Mouse (Mus musculus): ENCODE data around the gene Gm47959. TPM values are rescaled to one million over a fixed set of nuclear protein-coding genes. Genes with fewer than 3 reads are reported as not detected.

The Gm47959 gene
- polyA plus RNA-seq, 1 experiment from 2014 or later = not detected

DNA sequence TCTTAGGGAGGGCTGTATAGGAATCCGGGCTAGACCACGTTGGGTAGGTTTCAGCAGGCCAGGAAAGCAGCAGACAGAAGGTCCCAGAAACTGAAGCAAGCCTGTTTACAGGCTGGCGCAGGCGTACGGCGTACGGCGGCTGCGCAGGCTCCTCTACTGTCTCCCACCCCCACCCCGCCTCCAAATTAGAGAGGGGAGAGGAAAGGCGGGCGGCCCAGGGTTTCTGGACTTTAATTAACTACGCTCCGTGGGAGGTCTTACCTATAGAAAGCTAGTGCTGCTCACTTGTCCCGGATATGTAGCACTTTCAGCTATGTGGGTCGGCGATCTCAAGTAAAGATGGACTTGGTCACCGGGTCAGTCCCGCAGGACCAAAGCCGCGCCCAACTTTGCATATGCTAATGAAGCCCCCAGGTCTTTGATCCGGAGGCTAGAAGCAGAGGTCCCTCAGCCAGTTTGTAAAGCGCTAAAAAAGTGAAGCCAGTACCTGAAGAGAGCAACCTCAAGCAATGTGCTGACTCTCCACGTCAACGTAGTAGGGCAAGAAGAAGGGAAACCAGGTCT lies 37.8 kb downstream of the Gm47959 start, which contains the start of gene Slc19a3:
Slc19a3 (minus strand) TSS at position 340 of the 564 bp plus-strand sequence.
- H3K27ac ChIP-seq (ENCODE audit: low read depth) = no peak within 1 kb of the TSS

DNA sequence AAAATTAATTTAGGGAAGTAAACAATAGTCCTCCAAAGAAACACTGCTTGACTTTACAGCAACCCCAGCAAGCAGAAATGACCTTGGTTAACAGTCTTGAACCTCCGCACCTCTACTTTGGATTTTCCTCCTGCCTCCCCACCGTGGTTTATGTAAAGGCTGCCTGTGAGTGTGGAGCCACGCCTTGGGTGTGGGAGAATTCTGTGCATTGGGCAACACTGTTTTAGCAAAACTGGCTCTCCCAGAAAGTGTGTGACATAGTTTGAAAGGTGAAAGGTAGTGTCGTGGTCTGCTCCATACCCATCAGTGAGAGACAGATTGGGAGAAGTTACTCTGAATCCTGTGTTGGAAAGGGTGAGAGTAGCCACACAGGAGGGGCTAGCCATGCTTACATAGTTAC lies 38.7 kb downstream of the Gm47959 start:
- no peak overlapping the region for H3K4me3 ChIP-seq (ENCODE audit: low read depth, low read length)
- no peak overlapping the region for H3K9ac ChIP-seq (ENCODE audit: low read length)
- WGBS = 72% methylated on average over 4 of the region's 4 CpGs
- no peaks in the 10 kb centered on the region for H3K36me3 ChIP-seq (ENCODE audit: control insufficient read depth, insufficient read depth, low read length)
- no peaks in the 10 kb centered on the region for H3K9me3 ChIP-seq (ENCODE audit: control insufficient read depth, low read length)
- DNase-seq (ENCODE audit: low spot score) (peak; percentile 56), ATAC-seq (replicated peaks; ENCODE audit: low FRiP score, low TSS enrichment, low read depth) (0 out of 2 replicates have a peak, but pooled peaks have one; percentile 18)
- H3K27ac ChIP-seq (ENCODE audit: low read depth) = no peak overlapping the region
- no peak overlapping the region for H3K4me2 ChIP-seq (ENCODE audit: low read length)
- no peaks in the 10 kb centered on the region for H3K27me3 ChIP-seq (replicated peaks; ENCODE audit: control insufficient read depth, insufficient read depth, low read length)
- H3K4me1 ChIP-seq (replicated peaks; ENCODE audit: control insufficient read depth, insufficient read depth, low read length) = no peaks in the 10 kb centered on the region

More for the DNA sequence above, 37.8 kb downstream of the Gm47959 start, which contains the start of gene Slc19a3:
- no peaks in the 10 kb centered on the region for H3K9me3 ChIP-seq (ENCODE audit: control insufficient read depth, low read length)
- H3K27me3 ChIP-seq (replicated peaks; ENCODE audit: control insufficient read depth, insufficient read depth, low read length) = no peaks in the 10 kb centered on the region
- no peaks in the 10 kb centered on the region for H3K36me3 ChIP-seq (ENCODE audit: control insufficient read depth, insufficient read depth, low read length)
- 1% methylated on average over 25 of the region's 25 CpGs for WGBS
- H3K4me3 ChIP-seq (ENCODE audit: low read depth, low read length) = peak within 1 kb of the TSS; percentile 52
- peak; percentile 69; the same call in 1 of the 2 replicates for ATAC-seq (replicated peaks; ENCODE audit: low FRiP score, low TSS enrichment, low read depth)
- H3K4me1 ChIP-seq (replicated peaks; ENCODE audit: control insufficient read depth, insufficient read depth, low read length) = no peaks in the 10 kb centered on the region
- DNase-seq (ENCODE audit: low spot score) = peak; percentile 70
- H3K9ac ChIP-seq (ENCODE audit: low read length) = peak within 1 kb of the TSS; percentile 50
- H3K4me2 ChIP-seq (ENCODE audit: low read length) = peak within 1 kb of the TSS; percentile 74

DNA sequence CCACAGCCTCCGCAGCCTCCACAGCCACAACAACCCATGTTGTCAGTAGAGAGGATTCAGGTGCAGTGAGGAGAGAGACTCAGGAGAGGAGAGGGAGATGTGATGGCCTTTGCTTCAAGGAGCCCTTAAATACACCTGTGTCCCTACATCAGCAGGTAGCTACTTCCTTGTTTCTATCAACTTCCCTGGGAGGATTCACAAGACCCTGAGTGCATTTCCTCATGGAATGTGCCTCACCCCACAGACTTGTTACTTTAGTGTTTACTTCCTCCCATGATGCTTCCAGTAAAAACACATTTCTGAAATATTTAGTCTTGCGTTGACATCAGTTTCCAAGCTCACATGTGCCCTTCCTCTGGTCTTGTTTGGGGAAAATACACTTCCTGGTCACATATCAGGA lies 42.0 kb downstream of the Gm47959 start, which contains the start of gene Krtap28-10:
Krtap28-10 (minus strand) TSS at position 101 of the 400 bp plus-strand sequence.
- WGBS = 87% methylated on average over 2 of the region's 2 CpGs
- no peaks in the 10 kb centered on the region for H3K36me3 ChIP-seq (ENCODE audit: control insufficient read depth, insufficient read depth, low read length)

DNA sequence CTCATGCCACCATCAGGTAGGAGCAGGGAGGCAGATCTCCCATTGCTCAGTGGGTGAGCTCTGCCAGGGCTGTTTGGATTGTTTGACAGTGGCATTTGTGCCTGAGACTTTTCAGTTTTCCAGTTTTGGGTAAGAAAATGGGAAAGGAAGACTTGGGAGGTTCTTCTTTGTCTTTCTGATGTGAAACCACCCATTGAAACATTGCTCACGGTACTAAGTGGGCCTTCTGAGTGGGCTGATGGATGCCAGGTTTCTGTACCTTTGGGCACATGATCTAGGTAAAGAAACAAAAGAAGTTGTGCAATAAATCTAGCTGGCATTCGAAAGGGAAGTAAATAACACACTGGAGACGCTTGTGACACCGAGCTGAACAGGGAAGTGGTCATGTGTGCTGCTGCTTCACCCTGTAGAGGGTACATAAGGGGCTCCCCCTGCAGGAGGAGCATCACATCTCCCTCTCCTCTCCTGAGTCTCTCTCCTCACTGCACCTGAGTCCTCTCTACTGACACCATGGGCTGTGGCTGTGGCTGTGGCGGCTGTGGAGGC lies 44.6 kb downstream of the Gm47959 start, which contains the start of gene Gm47969:
Gm47969 (plus strand) TSS at position 51 of the 546 bp plus-strand sequence.
- Histone ChIP-seq H3K4me2 (ENCODE audit: low read length) (no peak within 1 kb of the TSS), H3K36me3 (ENCODE audit: control insufficient read depth, insufficient read depth, low read length) (no peaks in the 10 kb centered on the region), H3K9me3 (ENCODE audit: control insufficient read depth, low read length) (no peaks in the 10 kb centered on the region), H3K4me1 (replicated peaks; ENCODE audit: control insufficient read depth, insufficient read depth, low read length) (no peaks in the 10 kb centered on the region), H3K9ac (ENCODE audit: low read length) (no peak within 1 kb of the TSS), H3K27me3 (replicated peaks; ENCODE audit: control insufficient read depth, insufficient read depth, low read length) (no peaks in the 10 kb centered on the region), H3K27ac (ENCODE audit: low read depth) (no peak within 1 kb of the TSS), H3K4me3 (ENCODE audit: low read depth, low read length) (no peak within 1 kb of the TSS)
- WGBS = 72% methylated on average over 5 of the region's 5 CpGs
- ATAC-seq (replicated peaks; ENCODE audit: low FRiP score, low TSS enrichment, low read depth) (no peak), DNase-seq (ENCODE audit: low spot score) (no peak)

More for the DNA sequence above, 42.0 kb downstream of the Gm47959 start, which contains the start of gene Krtap28-10:
- no peaks in the 10 kb centered on the region for H3K27me3 ChIP-seq (replicated peaks; ENCODE audit: control insufficient read depth, insufficient read depth, low read length)
- no peak within 1 kb of the TSS for H3K27ac ChIP-seq (ENCODE audit: low read depth)
- no peaks in the 10 kb centered on the region for H3K4me1 ChIP-seq (replicated peaks; ENCODE audit: control insufficient read depth, insufficient read depth, low read length)
- no peak for ATAC-seq (replicated peaks; ENCODE audit: low FRiP score, low TSS enrichment, low read depth)
- no peak within 1 kb of the TSS for H3K9ac ChIP-seq (ENCODE audit: low read length)
- H3K4me2 ChIP-seq (ENCODE audit: low read length) = no peak within 1 kb of the TSS
- H3K9me3 ChIP-seq (ENCODE audit: control insufficient read depth, low read length) = no peaks in the 10 kb centered on the region
- no peak within 1 kb of the TSS for H3K4me3 ChIP-seq (ENCODE audit: low read depth, low read length)
- no peak for DNase-seq (ENCODE audit: low spot score)

Other genes starting within 250 kb of the Gm47959 start
- gene Tm4sf20, start 232.1 kb upstream of the Gm47959 start, polyA plus RNA-seq (2014; fragmentation: Nextera tagmentation; extraction: Ambion mirVana) = 86.0 and 95.7 TPM in 2 replicates
- not detected in 2 replicates for gene Gm47791, start 229.3 kb upstream of the Gm47959 start, polyA plus RNA-seq (2014; fragmentation: Nextera tagmentation; extraction: Ambion mirVana)
- 46.9 and 47.1 TPM in 2 replicates for gene Agfg1, start 161.1 kb upstream of the Gm47959 start, polyA plus RNA-seq (2014; fragmentation: Nextera tagmentation; extraction: Ambion mirVana)
- gene A030005L19Rik, start 87.2 kb upstream of the Gm47959 start, polyA plus RNA-seq (2014; fragmentation: Nextera tagmentation; extraction: Ambion mirVana) = 0.23 TPM in 1 of 2 replicates, not detected in the other
- not detected in 2 replicates for gene A030014E15Rik, start 75.6 kb upstream of the Gm47959 start, polyA plus RNA-seq (2014; fragmentation: Nextera tagmentation; extraction: Ambion mirVana)
- not detected in 2 replicates for gene Gm6217, start 69.1 kb upstream of the Gm47959 start, polyA plus RNA-seq (2014; fragmentation: Nextera tagmentation; extraction: Ambion mirVana)
- not detected in 2 replicates for gene A030003K21Rik, start 57.2 kb upstream of the Gm47959 start, polyA plus RNA-seq (2014; fragmentation: Nextera tagmentation; extraction: Ambion mirVana)
- not detected in 2 replicates for gene Gm7544, start 44.5 kb upstream of the Gm47959 start, polyA plus RNA-seq (2014; fragmentation: Nextera tagmentation; extraction: Ambion mirVana)
- not detected in 2 replicates for gene Gm47955, start 40.3 kb upstream of the Gm47959 start, polyA plus RNA-seq (2014; fragmentation: Nextera tagmentation; extraction: Ambion mirVana)
- gene Slc19a3, start 37.9 kb downstream of the Gm47959 start, polyA plus RNA-seq (2014; fragmentation: Nextera tagmentation; extraction: Ambion mirVana) = 0.34 and 0.49 TPM in 2 replicates
- gene Krtap28-10, start 41.9 kb downstream of the Gm47959 start, polyA plus RNA-seq (2014; fragmentation: Nextera tagmentation; extraction: Ambion mirVana) = not detected in 2 replicates
- gene Gm47969, start 44.4 kb downstream of the Gm47959 start, polyA plus RNA-seq (2014; fragmentation: Nextera tagmentation; extraction: Ambion mirVana) = not detected in 2 replicates
- not detected in 2 replicates for gene A030005K14Rik, start 58.8 kb downstream of the Gm47959 start, polyA plus RNA-seq (2014; fragmentation: Nextera tagmentation; extraction: Ambion mirVana)
- gene Krtap28-13, start 60.4 kb downstream of the Gm47959 start, polyA plus RNA-seq (2014; fragmentation: Nextera tagmentation; extraction: Ambion mirVana) = not detected in 2 replicates
- gene Ccl20, start 116.2 kb downstream of the Gm47959 start, polyA plus RNA-seq (2014; fragmentation: Nextera tagmentation; extraction: Ambion mirVana) = 3.4 and 3.7 TPM in 2 replicates
- gene Daw1, start 159.2 kb downstream of the Gm47959 start, polyA plus RNA-seq (2014; fragmentation: Nextera tagmentation; extraction: Ambion mirVana) = 0.22 TPM in 1 of 2 replicates, not detected in the other